Mouse (Mus musculus) adrenal gland, adult 18-20 months (tissue): ENCODE data around the gene Tor1b. TPM values are rescaled to one million over a fixed set of nuclear protein-coding genes. Genes with fewer than 3 reads are reported as not detected.
A peak's percentile ranks its signal among the peaks of the same experiment; 100 is the strongest.

Experiments
- DNase-seq, 2 experiments: peaks; one replicate each; pipeline ENCODE4 v3.0.0; 2021 to 2022; ENCODE audit warnings: low spot score in 2 of 2
- total RNA-seq, 2 experiments: library from RNA; stranded (reverse); gene quantifications; 1 replicate in 1 of 2; 2 replicates in 1 of 2; pipeline ENCODE4 v1.2.3; 2021

The Tor1b gene
- total RNA-seq, 2 experiments from 2014 or later = 44.9 to 56.5 TPM

GRCm38 (mm10) chr2:30981790-30982513, 29.2 kb downstream of the Tor1b start, which contains the start of the genes BC005624 and Usp20:
Gene BC005624, minus strand, starts transcription at chr2:30982201.
Gene Usp20, plus strand, starts transcription at chr2:30982279.
- DNase-seq = peak; percentile 95 to 98

GRCm38 (mm10) chr2:30983024-30983423, 30.3 kb downstream of the Tor1b start:
- no peak for DNase-seq

DNA sequence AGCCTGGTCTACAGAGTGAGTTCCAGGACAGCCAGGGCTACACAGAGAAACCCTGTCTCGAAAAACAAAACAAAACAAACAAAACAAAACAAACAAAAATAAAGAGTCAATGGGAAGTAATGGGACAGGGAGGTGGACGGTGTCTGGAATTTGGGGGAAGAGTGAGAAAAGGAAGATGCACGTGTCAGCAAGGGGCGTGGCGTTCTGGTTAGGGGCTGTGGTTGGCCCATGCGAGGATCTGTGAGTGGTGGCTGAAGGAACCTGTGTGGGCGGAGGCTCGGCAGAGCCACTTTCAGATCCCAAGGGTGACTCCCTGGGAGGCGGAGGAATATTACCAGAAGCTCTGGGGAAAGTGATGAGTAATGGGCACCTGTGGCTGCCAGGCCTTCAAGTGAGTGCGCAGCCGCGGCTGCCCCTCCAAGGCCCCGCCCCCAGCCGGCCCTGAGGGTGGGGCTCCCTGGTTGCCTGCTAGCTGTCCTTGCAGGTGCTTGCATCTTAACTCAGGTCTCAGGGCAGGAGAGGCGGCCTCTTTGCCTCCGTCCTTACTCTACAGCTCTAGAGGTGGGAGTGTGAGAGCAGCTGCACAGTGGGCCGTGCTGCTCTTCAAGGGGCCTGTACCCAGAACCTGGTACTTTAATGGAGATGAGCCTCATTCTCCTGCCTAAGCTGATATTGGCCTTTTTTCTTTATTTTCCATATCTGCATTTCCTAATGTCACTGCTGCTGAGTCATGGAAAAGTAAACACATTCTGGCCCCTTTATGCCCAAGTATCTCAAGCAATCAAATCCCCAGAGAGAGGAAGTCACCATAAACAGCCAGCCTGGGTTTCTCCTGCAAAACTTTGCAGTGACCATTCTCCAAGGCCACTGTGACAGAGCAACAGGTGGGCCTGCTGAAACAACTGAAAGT, 32.6 kb downstream of the Tor1b start:
- DNase-seq = peak; percentile 71 to 83

- DNase-seq = peak in 1 of 2 experiments; percentile 37
Observed at GRCm38 (mm10) chr2:30990221-30990620, 37.5 kb downstream of the Tor1b start.

- DNase-seq = no peak
Observed at GRCm38 (mm10) chr2:30994853-30995252, 42.1 kb downstream of the Tor1b start.

GRCm38 (mm10) chr2:30995432-30995996, 42.8 kb downstream of the Tor1b start:
- DNase-seq = no peak

GRCm38 (mm10) chr2:30998443-30999260, 45.9 kb downstream of the Tor1b start:
- no peak for DNase-seq

GRCm38 (mm10) chr2:31002857-31003256, 50.1 kb downstream of the Tor1b start:
- DNase-seq = no peak

- DNase-seq = no peak
Observed at GRCm38 (mm10) chr2:31005453-31005852, 52.7 kb downstream of the Tor1b start.

DNA sequence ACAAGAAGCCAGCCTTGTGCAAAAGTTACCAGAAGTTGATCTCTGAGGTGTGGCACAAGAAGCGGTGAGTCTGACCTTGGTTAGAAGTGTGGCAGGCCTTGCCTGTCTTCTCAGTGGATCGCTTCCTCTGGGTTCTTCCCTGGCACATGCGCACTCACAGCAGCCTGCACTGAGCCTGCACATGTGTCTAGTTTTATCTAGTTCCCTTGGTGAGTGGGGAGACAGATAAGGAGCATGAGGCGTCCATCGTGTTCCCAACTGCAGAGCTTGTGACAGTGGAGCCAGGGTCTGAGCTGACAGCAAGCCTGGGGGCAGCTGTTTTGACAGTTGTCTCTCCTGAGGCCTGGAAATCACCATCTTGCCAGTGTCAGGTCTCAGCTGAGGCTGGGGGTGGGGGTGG, 53.7 kb downstream of the Tor1b start:
- DNase-seq = no peak

DNA sequence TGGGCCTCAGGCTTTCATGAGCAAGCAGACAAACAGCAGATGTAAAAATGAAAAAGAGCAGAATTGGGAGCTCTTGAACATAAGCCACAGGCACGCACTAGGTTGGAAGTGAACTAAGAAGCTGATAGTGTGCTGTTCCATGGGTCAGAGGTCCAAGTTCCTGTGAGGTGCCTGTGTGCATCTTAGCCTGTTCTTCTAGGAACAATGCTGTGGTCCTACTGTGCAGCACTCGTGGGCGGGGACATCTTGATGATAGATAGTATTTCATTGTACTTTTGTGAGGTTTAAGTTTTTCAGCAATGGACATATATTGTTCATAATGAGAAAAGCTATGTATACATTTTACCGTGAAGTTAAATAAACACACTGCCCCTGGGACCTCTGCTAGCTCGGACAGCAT, 54.4 kb downstream of the Tor1b start:
- DNase-seq = no peak

Other genes starting within 250 kb of the Tor1b start
- gene 1700001O22Rik, start 149.3 kb upstream of the Tor1b start, total RNA-seq = 1 to 10 TPM; 2.1 to 2.8 TPM
- gene Ntmt1, start 145.1 kb upstream of the Tor1b start, total RNA-seq = 10 to 100 TPM; 35.2 to 42.8 TPM
- 10 to 100 TPM; 27.1 to 33.8 TPM for gene Asb6, start 122.6 kb upstream of the Tor1b start, total RNA-seq
- 1 to 10 TPM in 1 of 2 experiments, under 1 TPM in 1; 0.33 to 1.8 TPM for gene Prrx2, start 118.0 kb upstream of the Tor1b start, total RNA-seq
- 10 to 100 TPM; 23.9 to 63.5 TPM for gene Ptges, start 23.1 kb upstream of the Tor1b start, total RNA-seq
- 10 to 100 TPM; 31.4 to 32.0 TPM for gene Tor1a, start 15.0 kb downstream of the Tor1b start, total RNA-seq
- gene BC005624, start 29.2 kb downstream of the Tor1b start, total RNA-seq = 10 to 100 TPM; 41.5 to 49.6 TPM
- gene Usp20, start 29.3 kb downstream of the Tor1b start, total RNA-seq = 10 to 100 TPM; 23.7 to 29.7 TPM
- gene Fnbp1, start 189.0 kb downstream of the Tor1b start, total RNA-seq = 10 to 100 TPM; 54.8 to 63.6 TPM
- 10 to 100 TPM; 52.7 to 60.2 TPM for gene Gpr107, start 199.4 kb downstream of the Tor1b start, total RNA-seq